Mouse (Mus musculus) lung, postnatal 14 days (tissue): ENCODE measurements at regions not wholly inside any gene's neighbourhood (a gene's known extent, or its start where the extent isn't known, plus 50 kb on each side); places are given as distances from the start of the nearest gene placed in this dataset.

Source experiments
- DNase-seq: peaks from one replicate; pipeline ENCODE4 v3.0.0; 2021

- DNase-seq: peak; percentile 21
These were observed 169.3 kb downstream of the Qk start for GRCm38 (mm10) chr17:10150403-10150689.

- peak; percentile 50 for DNase-seq
These were observed 169.8 kb downstream of the Qk start for GRCm38 (mm10) chr17:10149682-10150402.

GRCm38 (mm10) chr17:10147106-10147505 lies 172.5 kb downstream of the Qk start:
- no peak for DNase-seq

GRCm38 (mm10) chr17:10146576-10146975 lies 173.1 kb downstream of the Qk start:
- no peak for DNase-seq

GRCm38 (mm10) chr17:10138847-10139246 lies 180.8 kb downstream of the Qk start:
- no peak for DNase-seq

- no peak for DNase-seq
These were observed 181.3 kb downstream of the Qk start for GRCm38 (mm10) chr17:10138374-10138773.

- DNase-seq: peak; percentile 20
These were observed 184.5 kb downstream of the Qk start for GRCm38 (mm10) chr17:10135111-10135510.

DNA sequence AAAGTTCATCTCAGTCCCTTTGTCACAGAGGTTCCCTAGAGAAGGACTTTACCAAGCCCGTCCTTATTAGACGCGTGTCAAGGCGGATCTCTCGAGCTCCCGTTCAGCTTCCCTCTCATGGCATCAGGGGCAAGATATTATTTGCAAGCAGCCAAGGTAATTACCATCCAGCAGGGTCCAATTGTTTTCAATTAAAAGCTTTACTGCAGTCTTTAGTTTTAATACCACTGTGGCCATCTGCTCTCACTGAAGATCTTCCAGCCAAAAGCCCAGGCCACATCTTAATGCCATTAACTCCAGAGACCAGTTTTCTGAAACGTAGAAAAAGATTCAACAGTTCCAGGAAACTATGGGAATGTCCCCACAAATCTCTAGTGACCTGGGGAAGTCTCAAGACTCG lies 191.1 kb downstream of the Qk start:
- no peak for DNase-seq

GRCm38 (mm10) chr17:10122411-10122810 lies 197.2 kb downstream of the Qk start:
- DNase-seq: no peak

GRCm38 (mm10) chr17:10112118-10112517 lies 207.5 kb downstream of the Qk start:
- DNase-seq: no peak

DNA sequence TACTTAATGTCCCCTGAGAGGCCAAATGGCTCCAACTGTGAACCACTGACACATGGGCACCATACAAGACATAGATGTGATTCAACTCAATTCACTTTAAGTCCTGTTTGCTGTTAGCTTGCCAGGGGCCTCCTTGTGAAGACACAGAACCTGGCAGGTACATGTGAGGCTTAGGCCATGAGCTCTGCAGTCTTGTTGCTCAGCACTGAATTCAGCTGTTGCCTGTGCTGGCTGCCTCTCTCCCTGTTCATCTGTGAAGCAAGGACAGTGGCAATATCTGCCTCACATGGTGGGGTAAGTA lies 209.3 kb downstream of the Qk start:
- DNase-seq: no peak

- DNase-seq: no peak
These were observed 209.9 kb downstream of the Qk start for GRCm38 (mm10) chr17:10109511-10110374.

- no peak for DNase-seq
These were observed 214.4 kb downstream of the Qk start for GRCm38 (mm10) chr17:10105299-10105698.

GRCm38 (mm10) chr17:10098199-10098598 lies 221.5 kb downstream of the Qk start:
- no peak for DNase-seq

DNA sequence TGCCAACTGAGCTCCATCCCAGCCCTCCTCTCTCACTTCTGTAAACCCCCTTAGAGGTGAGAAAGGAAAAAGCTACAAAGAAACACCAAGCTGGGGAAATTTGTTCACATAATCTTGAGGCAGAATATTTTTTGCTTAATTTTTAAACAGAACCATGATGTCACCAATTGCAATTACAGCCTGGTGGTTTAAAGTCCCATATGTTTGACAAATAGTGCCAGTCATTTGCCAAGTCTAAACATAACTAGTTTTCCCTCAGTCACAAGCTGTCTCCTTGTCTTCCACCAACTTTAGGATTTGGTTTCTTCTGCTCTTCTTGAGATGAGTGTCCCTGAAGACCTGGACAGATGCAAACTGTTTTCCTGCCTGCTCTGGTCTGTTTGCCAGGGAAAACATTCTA lies 222.0 kb downstream of the Qk start:
- no peak for DNase-seq

GRCm38 (mm10) chr17:10095841-10096301 lies 223.8 kb downstream of the Qk start:
- peak; percentile 55 for DNase-seq

GRCm38 (mm10) chr17:10094108-10094521 lies 225.5 kb downstream of the Qk start:
- peak; percentile 74 for DNase-seq

DNA sequence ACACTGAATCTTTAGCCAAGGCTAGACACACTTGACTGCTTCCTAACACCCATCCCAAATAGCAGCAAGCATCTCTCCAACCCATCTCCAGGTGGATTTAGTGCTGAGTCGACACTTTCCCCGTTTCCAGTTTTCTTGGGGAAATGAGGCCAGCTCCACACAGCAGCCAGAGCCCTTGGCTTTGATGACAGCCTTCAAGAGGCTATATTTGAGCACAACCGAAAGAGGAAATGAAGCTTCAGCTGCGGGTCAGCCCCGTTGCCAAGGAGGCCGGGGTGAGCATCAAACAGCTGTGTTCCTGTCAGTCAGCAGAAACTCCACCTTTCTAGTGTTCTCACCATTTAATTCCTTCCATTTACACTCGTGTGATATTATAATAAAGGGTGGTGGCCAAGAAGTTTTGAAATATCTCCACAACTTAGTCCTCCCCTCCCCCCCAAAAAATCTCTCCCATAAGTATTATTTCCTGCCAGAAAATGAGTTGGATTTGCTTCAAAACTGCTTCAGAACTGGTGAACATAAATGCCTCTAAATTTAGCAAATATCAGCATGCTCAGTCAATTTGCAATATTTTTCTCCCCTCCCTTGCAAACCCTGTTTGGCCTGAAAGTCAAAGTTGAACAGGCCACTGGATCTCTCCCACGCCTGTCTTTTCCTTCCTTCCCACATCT lies 226.1 kb downstream of the Qk start:
- DNase-seq: peak; percentile 63

DNA sequence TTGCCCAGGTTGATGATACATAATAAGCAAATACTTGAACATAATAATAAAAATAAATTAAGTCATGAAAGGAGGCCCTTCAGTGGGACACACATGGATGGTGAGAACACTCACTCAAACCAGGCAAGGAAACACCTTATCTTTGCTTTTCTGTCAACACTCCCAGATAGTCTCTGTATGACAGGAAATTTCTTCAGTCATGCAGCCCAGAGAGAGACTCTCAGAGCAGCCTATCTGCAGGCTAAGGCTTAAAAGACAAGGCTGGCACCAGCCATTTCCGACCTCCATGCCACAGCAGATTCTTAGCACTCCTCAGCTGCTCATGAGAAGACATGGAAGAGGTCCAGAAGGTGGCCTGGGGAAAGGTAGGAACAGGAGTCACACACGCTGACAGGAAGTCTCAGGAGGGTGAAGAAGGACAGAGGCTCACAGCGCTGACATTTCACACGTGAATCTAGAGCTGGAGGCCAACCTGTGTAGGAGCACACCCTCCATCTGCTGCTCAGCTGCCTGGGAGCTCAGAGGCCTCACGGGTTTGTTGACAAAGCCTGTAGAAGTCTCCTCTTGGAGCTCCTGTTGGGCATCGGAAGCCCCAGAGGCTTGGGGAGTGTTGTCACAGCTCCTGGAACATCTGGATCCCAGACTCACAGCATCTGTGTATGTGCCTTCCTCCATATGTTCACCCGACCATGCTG lies 232.3 kb downstream of the Qk start:
- no peak for DNase-seq

DNA sequence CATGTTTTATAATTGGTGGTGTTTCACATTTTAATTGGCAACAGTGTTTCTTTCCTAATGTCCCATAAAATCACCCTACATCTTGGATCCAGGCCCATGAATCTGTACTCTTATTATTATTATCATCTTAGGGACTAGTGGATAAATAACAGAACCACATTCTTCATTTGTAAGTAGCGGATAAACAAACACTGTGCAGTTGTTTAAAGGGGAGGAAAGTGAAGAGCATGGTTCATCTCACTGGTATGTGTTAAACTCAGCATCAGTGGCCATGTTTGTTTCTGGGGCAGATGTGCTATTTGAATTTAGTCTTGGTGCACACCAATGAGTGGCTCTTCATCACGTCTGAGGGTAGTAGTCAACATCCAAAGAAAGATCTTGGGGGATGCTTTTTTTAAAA lies 233.1 kb downstream of the Qk start:
- no peak for DNase-seq

DNA sequence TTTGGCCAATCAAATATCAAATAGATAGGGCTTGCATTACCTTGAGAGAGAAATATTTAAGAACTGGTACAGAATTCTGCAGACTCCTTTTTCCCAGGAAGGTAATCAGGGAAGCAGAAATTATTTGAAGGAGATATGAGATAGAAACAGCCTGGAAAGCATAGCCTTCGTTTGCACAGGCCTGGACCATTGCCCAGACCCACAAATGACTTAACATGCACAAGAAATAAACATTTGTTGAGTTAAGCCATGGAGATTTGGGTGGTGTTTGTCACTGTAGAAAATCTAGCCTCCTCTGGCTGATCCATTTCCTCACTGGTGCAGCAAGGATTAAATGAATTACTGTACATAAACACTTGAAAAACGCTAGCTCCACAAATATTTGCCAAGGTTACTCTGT lies 233.5 kb downstream of the Qk start:
- peak; percentile 79 for DNase-seq

GRCm38 (mm10) chr17:10081721-10082120 lies 237.9 kb downstream of the Qk start:
- DNase-seq: no peak
